Mouse (Mus musculus) hindbrain, embryonic 16.5 days (tissue): ENCODE results near the gene Arpc1a. TPM values are rescaled to one million over a fixed set of nuclear protein-coding genes. Genes with fewer than 3 reads are reported as not detected.

Source experiments
- ATAC-seq: fragments of 200-750 bp; cut with Nextera tagmentation; 2 replicates; pipeline ENCODE4 v1.8.0; 2017; ENCODE audit warnings: moderate TSS enrichment, moderate library complexity
- H3K27ac ChIP-seq: fragments of 300-500 bp; sonication (generic); 2 replicates; pipeline ENCODE4 v1.5.1; 2014; ENCODE audit warnings: low read depth, mild to moderate bottlenecking, control low read depth, low read length, moderate library complexity
- H3K27me3 ChIP-seq: fragments of 300-500 bp; sonication (generic); replicated peaks from 2 replicates; pipeline ENCODE4 v1.6.1; 2014; ENCODE audit warnings: low read length; ENCODE audit not compliant: control insufficient read depth, insufficient read depth
- H3K36me3 ChIP-seq: fragments of 300-500 bp; sonication (generic); 2 replicates; pipeline ENCODE4 v1.6.1; 2014; ENCODE audit warnings: mild to moderate bottlenecking, low read length, moderate library complexity, mixed read lengths; ENCODE audit not compliant: control insufficient read depth, insufficient read depth
- H3K4me1 ChIP-seq: fragments of 300-500 bp; sonication (generic); 2 replicates; pipeline ENCODE4 v1.6.1; 2014; ENCODE audit warnings: low read depth, low read length; ENCODE audit not compliant: control insufficient read depth, insufficient read depth
- H3K4me2 ChIP-seq: fragments of 300-500 bp; sonication (generic); 2 replicates; pipeline ENCODE4 v1.6.1; 2014; ENCODE audit warnings: mild to moderate bottlenecking, low read length, control low read depth, moderate library complexity
- H3K4me3 ChIP-seq: fragments of 300-500 bp; sonication (generic); 2 replicates; pipeline ENCODE4 v1.5.1; 2014; ENCODE audit warnings: mild to moderate bottlenecking, low read length, control low read depth, moderate library complexity
- H3K9ac ChIP-seq: fragments of 300-500 bp; sonication (generic); 2 replicates; pipeline ENCODE4 v1.6.1; 2014; ENCODE audit warnings: low read depth, mild to moderate bottlenecking, control low read depth, low read length, moderate library complexity
- H3K9me3 ChIP-seq: fragments of 300-500 bp; sonication (generic); 2 replicates; pipeline ENCODE4 v1.6.1; 2014; ENCODE audit warnings: mild to moderate bottlenecking, low read length, moderate library complexity; ENCODE audit not compliant: control insufficient read depth
- WGBS: fragments of 180-500 bp; shearing (Covaris S2); extraction: QIAGEN DNeasy Blood & Tissue Kit; methylation state at CpG from one replicate; pipeline ENCODE4 v1.1.7; 2014; 5-methylcytosine and 5-hydroxymethylcytosine counted together
- polyA plus RNA-seq: library from polyadenylated mRNA; unstranded; fragments of >200 nt; fragmentation: Nextera tagmentation; extraction: Ambion mirVana; gene quantifications from 2 replicates; pipeline ENCODE4 v1.2.1, GENCODE M21; 2015

Arpc1a gene
- polyA plus RNA-seq, 1 experiment from 2014 or later, result 235 TPM

DNA sequence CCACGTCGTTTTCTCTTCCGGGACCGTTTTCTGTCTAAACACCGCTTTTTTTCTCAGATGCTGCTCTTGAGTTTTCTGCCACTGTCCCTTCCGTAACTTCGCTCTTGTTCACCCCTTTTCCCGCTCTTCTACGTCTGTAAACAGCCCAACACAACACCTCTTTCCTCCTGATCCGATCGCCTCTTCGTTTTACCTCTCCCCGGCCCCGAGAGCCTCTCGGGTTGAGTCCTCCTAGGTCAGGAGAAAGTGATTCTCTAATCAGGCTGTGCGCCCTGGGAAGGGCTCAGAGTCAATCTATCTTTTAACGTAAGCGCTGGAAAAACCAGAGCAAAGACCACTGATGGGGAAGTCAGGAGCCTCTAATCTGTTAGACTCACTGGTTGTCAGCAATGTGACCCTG, 57.0 kb downstream of the Arpc1a start:
- under 1% methylated on average over 18 of the region's 18 CpGs for WGBS
- H3K27ac ChIP-seq, result peak overlapping the region; percentile 96
- peaks cover 29% of the 10 kb centered on the region for H3K36me3 ChIP-seq
- peak overlapping the region; percentile 85 for H3K4me3 ChIP-seq
- peaks cover 22% of the 10 kb centered on the region for H3K4me1 ChIP-seq
- peak overlapping the region; percentile 89 for H3K9ac ChIP-seq
- 0 out of 2 replicates have a peak, but pooled peaks have one; percentile 1 for ATAC-seq
- peak overlapping the region; percentile 95 for H3K4me2 ChIP-seq
- no peaks in the 10 kb centered on the region for H3K9me3 ChIP-seq
- no peaks in the 10 kb centered on the region for H3K27me3 ChIP-seq

DNA sequence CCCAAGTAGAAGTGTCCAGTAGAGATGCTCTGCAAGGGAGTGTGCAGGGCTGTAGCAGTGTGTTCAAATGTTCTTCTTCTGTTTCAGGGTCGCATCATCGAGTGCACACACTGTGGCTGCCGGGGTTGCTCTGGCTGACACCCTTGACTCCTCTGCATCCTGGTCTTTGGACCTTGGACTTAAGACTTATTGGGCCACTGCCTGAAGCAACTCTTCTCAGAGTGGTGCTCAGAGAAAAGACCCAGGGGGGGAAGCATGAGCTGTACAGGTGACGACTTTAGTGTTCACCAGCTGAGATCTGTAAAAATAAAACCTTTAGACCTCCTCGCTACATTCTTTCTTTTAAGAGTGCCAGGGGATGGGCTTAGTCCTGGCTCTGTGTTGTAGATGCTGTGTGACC, 64.1 kb downstream of the Arpc1a start:
- Histone ChIP-seq H3K27me3 (no peaks in the 10 kb centered on the region), H3K4me2 (no peak overlapping the region), H3K9ac (no peak overlapping the region), H3K27ac (no peak overlapping the region), H3K4me3 (no peak overlapping the region), H3K9me3 (no peaks in the 10 kb centered on the region), H3K4me1 (no peaks in the 10 kb centered on the region), H3K36me3 (peaks cover 63% of the 10 kb centered on the region)
- WGBS, result 93% methylated on average over 5 of the region's 5 CpGs
- no peak for ATAC-seq

DNA sequence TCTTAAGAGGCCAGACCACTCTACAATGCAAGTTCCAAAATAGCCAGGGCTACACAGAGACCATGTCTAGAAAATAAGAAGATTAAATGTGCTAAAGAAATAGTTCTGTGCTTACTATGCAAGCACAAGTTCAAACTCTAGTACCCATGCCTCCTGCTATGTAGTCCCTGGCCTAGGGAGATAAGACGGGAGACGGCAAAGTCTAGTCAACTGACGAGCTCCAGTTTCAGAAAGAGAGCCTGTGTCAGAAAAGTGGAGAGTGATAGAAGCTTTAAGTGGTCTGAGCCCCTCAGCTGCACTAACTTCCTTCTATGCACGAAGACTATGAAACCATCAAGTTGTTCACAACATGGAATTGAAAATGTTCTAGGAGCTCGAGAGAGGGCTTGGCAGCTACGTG, 65.7 kb downstream of the Arpc1a start:
- 89% methylated on average over 6 of the region's 6 CpGs for WGBS
- no peak for ATAC-seq

DNA sequence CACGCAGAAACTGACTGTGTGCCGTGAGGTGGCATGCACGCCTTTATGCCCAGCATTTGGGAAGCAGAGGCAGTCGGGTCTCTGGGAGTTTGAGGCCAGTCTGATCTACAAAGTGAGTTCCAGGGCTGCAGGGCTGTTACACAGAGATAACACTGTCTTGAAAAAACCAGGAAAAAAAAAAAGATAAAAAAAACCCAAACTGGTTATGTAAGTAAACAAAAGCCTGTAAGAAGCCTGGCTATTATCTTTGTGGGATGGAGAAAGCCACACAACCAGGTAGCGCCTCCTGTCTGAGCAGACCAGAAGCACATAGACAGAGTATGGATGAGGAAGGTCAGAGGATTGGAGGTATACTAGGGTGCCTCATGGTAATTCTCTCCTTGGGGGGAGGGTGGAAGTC, 69.1 kb downstream of the Arpc1a start:
- Histone ChIP-seq H3K9me3 (no peaks in the 10 kb centered on the region), H3K4me2 (no peak overlapping the region), H3K36me3 (peaks cover 55% of the 10 kb centered on the region), H3K27me3 (no peaks in the 10 kb centered on the region), H3K4me1 (no peaks in the 10 kb centered on the region), H3K4me3 (no peak overlapping the region), H3K9ac (no peak overlapping the region), H3K27ac (no peak overlapping the region)
- ATAC-seq, result no peak
- WGBS, result 96% methylated on average over 5 of the region's 5 CpGs

More for the DNA sequence above, 65.7 kb downstream of the Arpc1a start:
- no peak overlapping the region for H3K9ac ChIP-seq
- H3K36me3 ChIP-seq, result peaks cover 63% of the 10 kb centered on the region
- H3K27me3 ChIP-seq, result no peaks in the 10 kb centered on the region
- H3K4me2 ChIP-seq, result no peak overlapping the region
- no peak overlapping the region for H3K27ac ChIP-seq
- no peaks in the 10 kb centered on the region for H3K9me3 ChIP-seq
- H3K4me3 ChIP-seq, result no peak overlapping the region
- no peaks in the 10 kb centered on the region for H3K4me1 ChIP-seq

Other genes with a start within 250 kb of the Arpc1a start
- gene Smurf1, start 118.0 kb upstream of the Arpc1a start, polyA plus RNA-seq, result 14.9 and 30.0 TPM in 2 replicates
- gene Gm4871, start 51.1 kb upstream of the Arpc1a start, polyA plus RNA-seq, result not detected in 2 replicates
- not detected in 2 replicates for gene 1700018F24Rik, start 40.8 kb upstream of the Arpc1a start, polyA plus RNA-seq
- not detected in 2 replicates for gene Kpna7, start 200 bp downstream of the Arpc1a start, polyA plus RNA-seq
- 72.7 and 84.8 TPM in 2 replicates for gene Arpc1b, start 30.4 kb downstream of the Arpc1a start, polyA plus RNA-seq
- 90.9 and 98.7 TPM in 2 replicates for gene Pdap1, start 56.4 kb downstream of the Arpc1a start, polyA plus RNA-seq
- 164 and 169 TPM in 2 replicates for gene Bud31, start 56.5 kb downstream of the Arpc1a start, polyA plus RNA-seq
- gene Ptcd1, start 83.3 kb downstream of the Arpc1a start, polyA plus RNA-seq, result 19.6 and 22.4 TPM in 2 replicates
- gene Cpsf4, start 83.4 kb downstream of the Arpc1a start, polyA plus RNA-seq, result 45.4 and 47.4 TPM in 2 replicates
- 673 and 743 TPM in 2 replicates for gene Atp5j2, start 108.2 kb downstream of the Arpc1a start, polyA plus RNA-seq
- 13.1 and 14.1 TPM in 2 replicates for gene Zkscan14, start 118.0 kb downstream of the Arpc1a start, polyA plus RNA-seq
- 13.7 and 14.5 TPM in 2 replicates for gene Zkscan5, start 120.7 kb downstream of the Arpc1a start, polyA plus RNA-seq
- 27.2 and 30.0 TPM in 2 replicates for gene Zfp655, start 147.9 kb downstream of the Arpc1a start, polyA plus RNA-seq
- 0.40 and 0.47 TPM in 2 replicates for gene Zscan25, start 196.7 kb downstream of the Arpc1a start, polyA plus RNA-seq